Mouse (Mus musculus): ENCODE measurements around the gene Pabpn1l. TPM values are rescaled to one million over a fixed set of nuclear protein-coding genes. Genes with fewer than 3 reads are reported as not detected.

Pabpn1l gene
- total RNA-seq, 2 experiments from 2014 or later = not detected

DNA sequence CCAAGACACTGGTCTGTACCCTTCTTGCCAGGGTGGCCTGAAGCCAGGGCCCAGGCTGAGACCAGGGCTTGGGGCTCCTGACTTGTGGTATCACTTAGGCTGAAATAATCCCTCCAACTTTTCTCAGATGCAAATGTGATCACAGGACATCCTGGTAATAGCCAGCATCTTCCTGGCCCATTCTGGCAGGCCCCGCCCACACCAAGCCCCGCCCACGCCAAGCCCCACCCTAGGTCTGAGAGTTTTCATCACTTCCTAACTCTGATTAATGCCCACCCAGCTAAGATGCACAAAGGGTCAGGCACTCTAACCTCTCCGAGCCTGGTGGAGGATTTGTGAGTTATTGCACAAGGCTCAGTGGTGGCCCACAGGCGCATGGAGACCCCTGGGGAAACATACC lies 2.1 kb downstream of the Pabpn1l start:
- no peak for DNase-seq
- intact Hi-C loops (cut with DNase I) = no loop called here

DNA sequence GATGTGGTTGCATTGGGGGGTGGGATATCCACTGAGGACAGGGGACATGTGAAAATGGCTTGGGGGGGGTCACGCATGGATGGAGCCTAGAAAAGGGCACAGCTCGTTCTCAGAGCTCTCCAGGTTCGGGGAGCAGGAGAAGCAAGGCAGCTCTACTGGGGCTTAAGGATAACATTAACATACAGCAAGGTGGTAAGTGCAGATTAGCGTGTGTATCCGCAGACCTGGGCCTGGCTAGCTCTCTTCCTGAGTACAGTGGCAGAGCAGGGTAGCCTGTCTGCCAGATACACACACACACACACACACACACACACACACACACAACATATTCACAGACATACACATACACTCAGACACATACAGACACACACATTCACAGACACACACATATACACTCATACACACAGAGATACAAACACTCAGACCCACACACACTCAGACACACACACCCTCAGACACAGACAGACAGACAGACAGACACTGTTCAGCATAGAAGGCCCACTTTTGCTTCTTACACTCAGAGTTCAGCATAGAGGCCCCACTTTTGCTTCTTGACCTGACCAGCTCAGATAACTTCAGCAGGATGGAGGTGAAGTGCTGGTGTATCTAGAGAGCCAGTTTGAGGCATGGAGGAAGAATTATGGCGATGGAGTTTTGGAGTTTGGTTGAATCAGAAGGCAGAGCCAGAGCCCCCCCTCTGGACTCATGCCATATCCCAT lies 3.7 kb downstream of the Pabpn1l start:
- no peak for DNase-seq
- intact Hi-C loops (cut with DNase I) = loop anchor here (1.0 to 10.0 kb wide), 4 partner anchors 60 to 576 kb away; no protein-coding TSS in a partner anchor

DNA sequence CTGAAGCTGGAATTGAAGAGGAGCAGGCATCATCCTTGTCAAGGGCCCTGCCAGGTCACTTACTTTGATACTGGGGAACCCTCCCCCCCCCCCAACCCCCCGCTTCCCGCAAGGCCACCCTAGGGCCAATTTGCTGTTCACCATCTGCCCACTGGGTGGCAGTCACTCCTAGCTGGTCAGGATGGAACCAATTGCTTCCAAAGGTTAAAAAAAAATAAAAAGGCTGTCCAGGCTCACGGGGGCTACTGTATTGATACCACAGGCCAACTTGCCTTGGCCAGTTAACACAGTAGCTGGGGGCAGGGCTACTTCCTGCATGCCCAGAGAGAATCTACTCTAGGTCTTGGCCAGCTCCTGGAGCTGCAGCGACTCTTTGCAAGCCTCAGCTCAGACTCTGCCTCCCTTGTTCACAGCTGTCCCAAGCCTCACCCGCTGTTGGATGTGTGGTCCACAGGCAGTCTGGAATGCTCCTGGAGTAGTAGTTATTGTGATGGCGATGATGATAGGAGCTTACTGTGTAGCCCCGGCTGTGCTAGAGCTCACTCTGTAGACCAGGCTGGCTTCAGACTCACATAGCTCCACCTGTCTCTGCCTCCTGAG lies 4.5 kb downstream of the Pabpn1l start:
- DNase-seq = peak; percentile 85 to 94
- intact Hi-C loops (cut with DNase I) = loop anchor here (1.0 to 10.0 kb wide), 4 partner anchors 61 to 577 kb away; no protein-coding TSS in a partner anchor

- DNase-seq = peak in 1 of 2 experiments; percentile 48
- intact Hi-C loops (cut with DNase I) = loop anchor here (5.0 to 10.0 kb wide), 2 partner anchors 196 to 578 kb away; no protein-coding TSS in a partner anchor
Observed at GRCm38 (mm10) chr8:122616181-122616905, 6.2 kb downstream of the Pabpn1l start.

GRCm38 (mm10) chr8:122611295-122612133 lies 11.0 kb downstream of the Pabpn1l start, which contains the start of the genes Galns and Trappc2l:
TSS of gene Galns (minus strand) at chr8:122611463.
TSS of gene Trappc2l (plus strand) at chr8:122611640.
- intact Hi-C loops (cut with DNase I) = loop anchor here (2.0 to 10.0 kb wide), 3 partner anchors 45 to 583 kb away; no protein-coding TSS in a partner anchor
- DNase-seq = peak; percentile 96

DNA sequence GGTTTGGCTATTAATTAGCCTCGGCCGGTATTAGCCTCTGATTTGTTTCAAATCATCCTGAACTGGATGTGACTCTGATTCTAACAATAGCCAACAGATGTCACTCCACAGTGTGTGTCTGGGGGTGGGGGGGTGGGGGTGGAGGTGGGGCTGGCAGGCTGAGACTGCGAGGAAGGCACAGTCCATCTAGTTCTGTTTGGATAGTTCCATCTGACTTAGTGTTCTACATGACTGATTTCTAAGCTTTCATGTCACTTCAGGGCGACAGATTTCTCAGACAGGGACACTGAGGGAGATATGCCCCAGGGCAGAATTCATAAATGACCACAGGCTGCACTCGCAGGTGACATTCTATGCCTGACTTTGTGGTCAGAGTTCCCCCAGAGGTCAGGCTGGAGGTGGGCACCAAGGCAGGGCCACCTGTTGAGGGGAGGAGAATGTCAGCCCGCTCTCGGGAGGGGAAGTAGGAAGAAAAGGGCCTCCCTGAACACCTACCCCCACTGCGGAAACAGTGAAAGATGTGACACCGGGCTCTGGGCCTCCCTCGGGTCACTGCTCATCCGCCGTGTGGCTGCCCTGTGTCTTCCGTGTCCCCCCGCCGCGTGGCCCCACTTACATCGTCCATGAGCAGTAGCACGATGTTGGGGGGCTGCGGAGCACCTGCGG lies 11.8 kb downstream of the Pabpn1l start:
- intact Hi-C loops (cut with DNase I) = loop anchor here (2.0 to 10.0 kb wide), 3 partner anchors 44 to 584 kb away; no protein-coding TSS in a partner anchor
- DNase-seq = no peak

GRCm38 (mm10) chr8:122610209-122610608 lies 12.3 kb downstream of the Pabpn1l start:
- intact Hi-C loops (cut with DNase I) = loop anchor here (2.0 to 10.0 kb wide), 3 partner anchors 43 to 585 kb away; no protein-coding TSS in a partner anchor
- no peak for DNase-seq

GRCm38 (mm10) chr8:122606810-122607209 lies 15.7 kb downstream of the Pabpn1l start:
- intact Hi-C loops (cut with DNase I) = no loop called here
- DNase-seq = no peak

- no peak for DNase-seq
- intact Hi-C loops (cut with DNase I) = no loop called here
Observed at GRCm38 (mm10) chr8:122605367-122605766, 17.2 kb downstream of the Pabpn1l start.

- intact Hi-C loops (cut with DNase I) = no loop called here
- no peak for DNase-seq
Observed at GRCm38 (mm10) chr8:122604640-122605039, 17.9 kb downstream of the Pabpn1l start.

- DNase-seq = no peak
- intact Hi-C loops (cut with DNase I) = no loop called here
Observed at GRCm38 (mm10) chr8:122600666-122601065, 21.9 kb downstream of the Pabpn1l start.

- no peak for DNase-seq
- intact Hi-C loops (cut with DNase I) = no loop called here
Observed at GRCm38 (mm10) chr8:122596031-122596430, 26.5 kb downstream of the Pabpn1l start.

DNA sequence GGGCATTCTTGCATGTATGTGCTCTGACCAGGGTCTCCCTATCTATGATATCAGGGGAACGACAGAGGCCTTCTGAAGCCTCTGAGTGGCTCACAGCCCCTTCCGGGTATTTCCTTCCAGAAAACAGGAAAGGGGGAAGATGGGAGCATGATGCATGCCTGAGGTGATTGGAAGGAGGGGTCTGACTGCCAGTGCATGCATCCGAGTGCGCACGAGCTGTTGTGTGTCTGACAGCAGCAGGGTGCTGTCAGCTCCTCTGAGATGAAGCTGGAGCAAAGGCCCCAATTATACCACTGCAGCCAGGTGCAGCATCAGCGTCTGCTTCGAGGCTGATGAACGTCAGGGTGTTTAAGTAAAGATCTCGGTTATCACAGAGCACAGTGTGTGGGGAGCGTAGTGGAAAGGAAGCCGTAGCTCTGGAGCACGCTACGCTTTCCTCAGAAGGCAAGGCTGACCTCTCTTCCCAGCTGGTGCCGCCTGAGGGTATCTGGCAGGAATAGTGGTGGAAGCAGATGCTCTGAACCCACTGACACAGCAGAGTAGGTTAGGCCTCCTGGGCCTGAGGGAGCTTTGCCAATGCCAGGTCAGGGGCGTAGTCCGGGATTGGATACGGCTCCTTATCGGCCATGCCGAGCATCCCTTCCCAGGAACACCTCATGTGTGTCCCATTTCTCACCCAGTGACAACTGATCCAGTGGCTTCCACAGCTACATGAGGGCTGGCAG lies 28.6 kb downstream of the Pabpn1l start:
- DNase-seq = no peak
- intact Hi-C loops (cut with DNase I) = no loop called here

DNA sequence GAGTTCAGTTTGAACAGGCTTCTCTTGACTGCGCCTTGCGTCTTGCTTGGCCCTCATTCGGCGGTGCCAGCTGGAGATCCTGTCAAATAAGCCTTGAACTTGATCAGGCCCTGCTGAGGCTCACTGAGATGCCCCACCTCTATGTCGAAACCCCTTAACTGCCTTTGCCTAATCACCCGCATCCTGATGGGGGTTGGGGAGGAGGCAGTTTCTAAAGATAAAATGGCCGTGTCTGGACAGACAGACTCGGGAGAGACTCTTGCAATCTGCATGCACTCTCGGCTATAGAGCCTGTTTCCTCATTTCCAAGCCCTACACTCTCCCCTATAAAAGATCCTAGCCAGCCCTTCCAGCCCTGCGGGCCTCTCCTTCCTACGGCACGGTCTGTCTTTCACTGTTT lies 29.3 kb downstream of the Pabpn1l start:
- intact Hi-C loops (cut with DNase I) = no loop called here
- no peak for DNase-seq

GRCm38 (mm10) chr8:122586749-122587148 lies 35.8 kb downstream of the Pabpn1l start:
- intact Hi-C loops (cut with DNase I) = no loop called here
- no peak for DNase-seq

DNA sequence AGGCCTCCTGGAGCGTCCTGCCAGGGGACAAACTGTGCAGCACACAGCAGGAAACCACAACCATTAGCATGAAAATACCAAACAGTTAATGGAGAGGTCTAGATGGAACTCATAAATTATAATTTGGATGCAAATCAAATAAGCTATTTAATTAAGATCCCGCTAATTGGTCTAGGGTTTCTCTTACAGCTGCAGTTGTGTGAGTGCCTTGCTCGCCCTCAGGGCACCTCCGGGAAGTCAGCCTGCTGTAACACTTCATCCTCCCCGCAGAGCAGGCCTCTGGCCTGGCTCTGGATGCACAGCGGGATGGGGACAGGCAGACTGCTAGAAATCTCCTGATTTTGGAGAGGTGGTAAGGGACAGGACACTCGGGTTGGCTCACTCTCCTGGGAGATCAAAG lies 36.4 kb downstream of the Pabpn1l start:
- intact Hi-C loops (cut with DNase I) = no loop called here
- DNase-seq = no peak

- DNase-seq = no peak
- intact Hi-C loops (cut with DNase I) = no loop called here
Observed at GRCm38 (mm10) chr8:122585411-122585891, 37.1 kb downstream of the Pabpn1l start.

DNA sequence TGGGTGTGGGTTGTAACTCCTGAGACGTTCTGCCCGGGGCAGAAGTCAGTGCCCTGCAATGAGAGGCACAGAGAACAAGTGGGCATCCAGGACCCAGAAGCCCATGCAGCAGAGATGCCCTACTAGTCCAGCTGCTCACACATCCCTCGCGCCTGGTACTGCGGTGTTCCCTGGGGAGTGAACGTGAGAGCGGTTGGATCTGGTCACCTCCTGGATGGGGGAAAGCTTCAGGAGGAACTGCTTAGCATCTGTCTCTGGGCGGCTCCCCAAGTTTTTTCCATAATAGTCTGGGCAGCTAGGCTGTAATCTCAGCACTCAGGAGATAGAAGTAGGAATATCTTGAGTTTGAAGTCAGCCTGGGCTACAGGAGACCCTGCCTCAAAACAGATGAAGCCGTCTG lies 37.6 kb downstream of the Pabpn1l start:
- intact Hi-C loops (cut with DNase I) = no loop called here
- no peak for DNase-seq

GRCm38 (mm10) chr8:122580926-122581325 lies 41.6 kb downstream of the Pabpn1l start:
- DNase-seq = no peak
- intact Hi-C loops (cut with DNase I) = no loop called here
